Mouse (Mus musculus) T-cell, adult 2 months (primary cell): Measurements from ENCODE around the gene Sema4f.

ENCODE experiments used
- DNase-seq: peaks from one replicate; pipeline ENCODE4 v3.0.0; 2022; ENCODE audit warnings: low spot score

Gene Sema4f

DNA sequence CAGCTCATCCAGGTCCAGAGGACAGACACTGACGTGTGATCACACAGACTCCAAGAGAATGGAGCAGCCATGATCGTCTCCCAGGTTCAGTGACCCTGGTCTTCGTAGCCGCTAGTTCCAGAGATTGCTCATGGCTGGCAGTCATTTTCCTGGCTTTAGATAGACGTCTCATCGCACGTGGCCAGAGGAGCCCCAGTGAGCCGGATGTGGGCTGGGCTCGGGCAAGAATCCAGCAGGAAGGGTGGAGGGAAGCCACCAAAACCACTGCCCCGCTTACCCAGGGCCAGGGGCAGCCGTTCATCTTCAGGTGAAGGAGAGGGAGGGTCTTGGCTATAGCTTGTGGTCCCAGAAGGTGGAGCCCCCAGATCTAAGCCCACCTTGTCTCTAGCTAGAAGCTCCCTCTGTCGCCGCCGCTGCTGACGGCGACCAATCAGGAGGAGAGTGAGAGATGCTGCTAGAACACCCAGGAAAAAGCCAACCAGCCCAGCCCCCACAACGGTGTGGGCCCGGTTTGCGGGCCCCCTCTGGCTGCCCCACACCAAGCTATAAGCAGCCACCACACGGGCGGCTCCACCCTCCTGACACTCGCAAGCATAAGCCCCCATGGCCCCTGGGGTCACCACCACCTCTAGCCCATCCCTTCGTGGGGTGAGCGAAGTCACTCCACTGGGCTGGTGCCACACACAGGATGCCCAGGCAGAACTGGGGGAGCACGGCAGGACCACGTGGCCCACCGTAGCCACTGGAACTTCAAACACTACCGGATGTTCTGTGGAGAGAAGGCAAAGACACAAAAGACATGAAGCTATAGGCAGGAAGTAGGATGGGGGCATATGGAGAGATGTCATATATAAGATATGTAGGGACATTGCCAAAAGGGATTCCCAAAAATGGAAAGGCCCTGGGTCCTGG is 26.0 kb downstream of the Sema4f start:
- peak; percentile 86 for DNase-seq

DNA sequence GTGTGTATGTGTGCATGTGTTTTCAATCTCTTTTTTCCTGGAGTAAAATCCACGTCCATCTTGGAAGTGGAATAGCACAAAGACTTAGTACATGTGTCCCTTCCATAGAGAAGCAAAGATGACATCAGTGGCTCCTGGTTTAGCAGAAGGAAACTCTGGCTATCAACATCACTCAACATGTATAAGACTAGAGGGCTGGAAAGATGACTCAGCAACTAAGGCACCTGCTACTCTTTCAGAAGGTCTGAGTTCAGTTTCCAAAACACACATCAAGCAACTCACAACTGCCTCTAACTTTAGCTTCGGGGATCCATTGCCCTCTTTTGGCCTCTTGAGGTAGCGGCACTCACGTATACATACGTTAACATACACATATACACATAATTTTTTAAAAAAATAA is 28.3 kb downstream of the Sema4f start:
- DNase-seq: no peak

GRCm38 (mm10) chr6:82909136-82909855 is 30.3 kb downstream of the Sema4f start:
- DNase-seq: peak; percentile 67

DNA sequence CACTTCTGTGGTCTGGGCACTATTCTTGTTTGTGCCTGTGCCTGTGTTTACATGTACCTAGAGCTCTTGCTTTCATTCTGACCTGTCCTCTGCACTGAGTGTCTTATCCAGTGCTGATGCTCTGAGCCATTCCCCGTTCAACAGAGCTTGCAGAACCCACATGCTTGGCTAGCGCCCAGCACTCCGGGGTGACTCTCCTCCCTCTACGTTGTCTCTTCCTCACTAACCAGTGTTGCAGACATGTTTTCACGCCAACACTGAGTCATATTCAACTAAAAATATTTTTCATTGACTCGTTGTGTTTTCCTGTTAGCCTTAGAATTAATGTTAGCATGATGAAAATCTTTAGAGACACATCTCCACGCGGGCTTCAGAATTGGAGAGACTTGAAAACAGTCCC is 31.5 kb downstream of the Sema4f start:
- DNase-seq: no peak

GRCm38 (mm10) chr6:82906985-82907384 is 32.6 kb downstream of the Sema4f start:
- no peak for DNase-seq

GRCm38 (mm10) chr6:82902559-82902958 is 37.0 kb downstream of the Sema4f start:
- no peak for DNase-seq

GRCm38 (mm10) chr6:82898745-82899144 is 40.8 kb downstream of the Sema4f start:
- no peak for DNase-seq

- DNase-seq: no peak
These were observed 41.3 kb downstream of the Sema4f start for GRCm38 (mm10) chr6:82898227-82898626.

DNA sequence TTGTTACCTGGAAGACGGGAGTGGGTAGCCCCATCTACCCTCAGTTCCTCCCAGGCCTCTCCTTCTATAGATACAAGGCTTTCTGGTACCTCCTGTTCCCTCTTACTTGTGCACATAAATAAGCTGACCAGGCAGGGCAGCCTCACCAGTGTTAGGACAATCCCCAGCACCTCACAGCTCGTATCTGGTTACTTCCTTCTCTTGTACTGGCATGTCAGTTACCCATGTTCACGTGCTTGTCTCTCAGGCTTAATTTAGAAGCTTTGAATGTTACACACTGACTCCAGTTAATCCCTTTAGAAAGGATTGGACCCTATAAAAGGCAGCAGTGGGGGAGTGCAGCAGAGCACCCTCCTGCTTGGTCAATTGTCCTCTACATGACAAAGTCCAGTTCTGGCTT is 42.3 kb downstream of the Sema4f start:
- no peak for DNase-seq

DNA sequence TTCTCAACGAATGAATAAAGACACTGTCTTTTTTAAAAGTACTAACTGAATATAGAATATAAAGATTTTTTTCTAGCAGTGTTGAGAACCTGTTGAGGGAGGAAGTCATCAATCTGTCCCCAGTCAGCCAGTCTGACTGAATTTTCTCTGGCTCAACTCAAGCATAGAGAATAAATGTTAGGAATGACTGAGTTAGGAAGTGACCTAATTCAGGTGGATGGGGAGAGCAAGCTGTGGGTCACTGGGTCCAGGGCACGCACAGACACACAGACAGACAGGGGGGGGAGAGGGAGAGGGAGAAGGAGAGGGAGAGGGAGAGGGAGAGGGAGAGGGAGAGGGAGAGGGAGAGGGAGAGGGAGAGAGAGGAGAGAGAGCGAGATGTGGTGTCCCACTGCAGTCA is 46.2 kb downstream of the Sema4f start:
- DNase-seq: no peak

DNA sequence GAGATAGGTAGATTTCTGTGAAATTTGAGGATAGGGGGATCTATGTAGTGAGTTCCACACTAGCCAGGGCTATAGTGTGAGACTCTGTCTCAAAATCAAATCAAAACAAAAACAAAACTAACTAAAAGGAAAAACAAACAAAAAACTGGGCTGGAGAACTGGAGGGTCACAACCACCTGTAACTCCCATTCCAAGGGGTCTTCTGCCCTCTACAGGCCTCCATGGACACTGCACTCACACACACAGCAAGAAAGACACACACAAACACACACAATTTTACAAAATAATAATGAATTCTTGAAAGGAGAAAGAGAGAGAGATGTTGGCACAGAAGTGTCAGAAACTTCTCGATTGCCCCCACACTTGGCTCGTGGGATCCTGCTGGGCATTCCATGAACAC is 47.0 kb downstream of the Sema4f start:
- DNase-seq: peak; percentile 24

DNA sequence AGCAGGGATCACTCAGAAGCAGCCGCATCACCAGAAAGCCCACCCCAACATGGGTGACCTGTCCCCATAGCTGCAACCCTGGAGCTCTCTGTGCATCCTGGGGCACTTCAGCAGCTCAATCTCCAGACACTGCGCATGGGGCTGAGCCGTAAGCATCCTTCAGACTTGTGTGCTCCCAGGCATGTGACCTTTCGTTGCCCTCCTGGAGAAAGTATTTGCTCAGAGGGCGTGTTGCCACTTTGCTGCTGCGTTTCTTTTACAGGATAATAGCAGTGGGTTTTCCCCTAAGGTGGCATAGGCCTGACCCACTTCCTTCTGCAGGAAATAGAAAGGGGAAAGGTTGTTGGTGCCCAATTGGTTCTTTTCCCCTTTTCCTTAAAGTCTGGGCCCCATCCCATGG is 48.1 kb downstream of the Sema4f start:
- no peak for DNase-seq

- DNase-seq: no peak
These were observed 53.2 kb downstream of the Sema4f start for GRCm38 (mm10) chr6:82886330-82886729.

DNA sequence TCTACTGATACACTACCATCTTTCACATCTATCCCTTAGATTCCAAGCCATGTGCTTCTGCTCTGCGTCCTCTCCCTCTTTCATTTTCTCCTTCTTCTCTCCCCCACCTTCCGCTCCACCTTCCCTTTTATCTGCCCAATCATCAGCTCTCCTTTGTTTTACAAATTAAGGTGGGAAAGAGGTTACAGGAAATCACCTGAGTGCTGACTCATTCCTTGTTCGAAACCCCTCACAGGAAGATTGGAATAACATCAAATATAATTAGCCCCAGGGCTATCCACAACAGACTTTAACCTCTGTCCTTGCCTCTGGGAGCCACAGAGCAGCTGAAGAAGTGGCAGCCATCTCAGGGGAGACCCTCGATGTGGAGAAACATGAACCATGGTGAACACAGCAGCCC is 53.7 kb downstream of the Sema4f start:
- no peak for DNase-seq

DNA sequence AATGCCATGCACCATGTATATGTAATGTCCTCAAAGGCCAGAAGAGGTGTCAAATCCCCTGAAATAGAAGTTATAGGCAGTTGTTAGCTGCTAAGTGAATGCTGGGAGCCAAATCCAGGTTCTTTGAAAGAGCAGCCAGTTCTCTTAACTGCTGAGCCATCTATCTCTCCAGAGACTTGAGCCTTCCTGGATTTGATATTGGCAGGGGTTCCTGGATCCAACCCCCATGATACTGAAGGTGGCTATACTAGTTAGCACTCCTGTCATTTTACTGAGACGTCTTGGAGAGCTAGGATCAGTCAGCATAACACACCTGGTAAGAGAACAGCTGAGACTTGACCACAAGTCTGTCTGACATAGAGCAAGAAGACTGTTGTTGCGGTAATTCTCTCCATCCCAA is 54.1 kb downstream of the Sema4f start:
- no peak for DNase-seq

- DNase-seq: no peak
These were observed 55.0 kb downstream of the Sema4f start for GRCm38 (mm10) chr6:82884570-82884969.

DNA sequence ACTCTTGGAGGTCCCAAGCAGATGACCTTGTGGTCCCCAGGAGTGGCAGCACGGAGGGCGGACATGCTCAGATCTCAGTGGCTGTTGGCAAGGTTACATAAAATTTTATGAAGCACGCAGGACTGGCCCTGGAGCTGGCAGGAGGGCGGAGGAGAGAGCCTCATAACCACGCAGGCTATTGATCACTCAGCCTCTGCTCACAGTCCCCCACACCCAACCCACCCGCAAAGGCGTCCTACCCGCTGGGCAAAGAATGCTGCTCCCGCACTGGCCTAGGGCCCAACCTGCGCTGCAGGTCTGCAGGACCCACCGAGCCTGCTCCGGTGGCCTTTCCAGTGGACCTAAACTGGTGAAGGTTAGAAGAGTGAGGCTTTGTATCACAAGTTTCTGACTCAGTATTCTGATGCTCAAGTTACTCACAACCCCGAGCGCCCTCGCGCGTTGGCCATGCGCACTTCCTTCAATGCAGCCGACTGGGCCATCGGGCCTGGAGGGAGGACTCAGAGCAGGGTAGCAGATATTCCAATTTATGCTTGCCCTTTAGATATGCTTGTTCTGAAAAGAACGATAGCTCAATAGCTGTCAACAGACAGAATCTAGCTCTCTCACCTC is 58.0 kb downstream of the Sema4f start:
- peak; percentile 27 for DNase-seq

GRCm38 (mm10) chr6:82880807-82881206 is 58.8 kb downstream of the Sema4f start:
- DNase-seq: no peak

- DNase-seq: no peak
These were observed 60.0 kb downstream of the Sema4f start for GRCm38 (mm10) chr6:82879463-82880089.

DNA sequence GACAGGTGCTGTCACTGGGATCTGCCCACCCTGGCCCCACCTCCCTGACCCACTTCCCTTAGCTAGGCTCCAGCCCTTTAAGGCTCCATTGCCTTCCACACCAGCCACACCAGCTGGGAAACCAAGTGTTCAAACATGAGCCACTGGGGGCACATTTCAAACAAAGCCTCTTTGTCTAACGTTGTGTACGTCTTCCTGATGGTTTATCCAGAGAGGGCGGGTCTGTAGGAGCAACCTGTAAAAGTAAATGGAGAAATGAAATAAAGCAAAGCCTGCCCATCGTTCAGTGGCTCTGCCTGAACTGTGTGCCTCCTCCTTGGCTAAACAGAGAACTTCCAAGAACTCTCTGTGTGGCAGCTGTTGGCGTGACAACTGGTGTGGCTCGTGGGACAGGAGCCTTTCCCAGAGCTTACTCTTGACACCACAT is 64.0 kb downstream of the Sema4f start:
- DNase-seq: no peak

DNA sequence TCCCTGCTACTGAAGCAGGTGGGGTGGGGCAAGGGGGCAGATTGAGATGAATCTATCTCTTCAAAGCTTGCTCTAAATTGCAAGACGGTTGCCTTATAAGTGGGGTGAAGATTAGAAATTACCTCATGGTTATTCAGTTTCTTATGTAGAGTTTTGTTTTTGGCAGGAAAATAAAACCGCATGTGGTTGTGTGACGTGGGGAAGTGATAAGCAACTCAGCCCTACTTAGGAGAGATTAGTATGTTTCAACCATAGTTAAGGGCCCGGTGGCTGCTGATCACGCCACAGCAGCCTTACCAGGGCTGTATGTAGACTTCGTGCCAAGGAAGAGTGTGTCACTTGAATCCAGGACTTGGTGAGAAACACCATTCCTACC is 67.2 kb downstream of the Sema4f start:
- peak; percentile 78 for DNase-seq

DNA sequence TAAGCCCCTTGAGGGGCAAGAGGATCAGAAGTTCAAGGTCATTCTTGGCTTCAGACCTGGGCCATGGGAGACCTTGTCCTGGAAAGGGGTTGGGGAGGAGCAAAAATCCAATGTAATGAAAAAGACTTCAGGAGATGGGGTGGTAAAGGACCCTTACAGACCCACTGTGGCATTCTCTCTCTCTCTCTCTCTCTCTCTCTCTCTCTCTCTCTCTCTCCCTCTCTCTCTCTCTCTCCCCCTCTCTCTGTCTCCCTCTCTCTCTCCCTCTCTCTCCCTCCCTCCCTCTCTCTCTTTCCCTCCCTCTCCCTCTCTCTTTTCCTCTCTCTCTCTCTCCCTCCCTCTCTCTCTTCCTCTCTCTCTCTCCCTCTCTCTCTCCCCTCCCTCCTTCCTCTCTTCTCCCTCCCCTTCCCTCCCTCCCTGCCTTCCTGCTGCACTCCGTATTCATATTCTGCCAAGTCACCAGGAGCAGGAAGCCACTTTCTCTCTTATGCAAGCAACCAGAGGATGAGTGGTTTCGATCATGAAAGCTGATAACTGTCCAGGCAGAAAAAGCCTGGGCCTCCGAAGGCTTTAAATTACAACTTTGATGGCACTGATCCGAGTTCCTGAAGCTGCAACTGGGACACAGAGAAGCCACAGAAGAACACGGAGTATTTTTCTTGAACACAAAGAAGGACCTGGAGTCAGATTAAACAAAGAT is 67.8 kb downstream of the Sema4f start:
- no peak for DNase-seq
